Mouse (Mus musculus): Measurements from ENCODE around the gene P2ry13.

DNA sequence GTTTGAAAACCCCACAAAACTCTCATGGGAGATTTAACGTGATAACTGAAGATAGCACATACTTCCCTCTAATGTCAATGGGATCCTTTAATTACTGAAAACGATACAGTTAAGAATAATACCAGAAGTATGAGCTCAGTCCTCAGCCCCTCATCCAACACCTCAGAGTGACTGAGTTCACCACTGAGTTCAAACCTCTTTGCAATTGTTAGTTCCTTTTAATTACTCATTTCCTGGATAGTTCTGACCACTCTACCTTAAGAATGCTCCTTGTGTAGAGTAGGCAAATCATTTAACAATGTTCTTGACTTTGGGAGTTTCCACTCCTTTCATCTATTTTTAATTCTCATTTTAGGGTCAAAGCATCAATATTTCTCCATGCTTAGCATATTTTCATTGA is 8.6 kb upstream of the P2ry13 start:
- TF ChIP-seq POLR2A (IDR thresholded peaks at IDR 0.05; ENCODE audit: low read depth, low read length) (no peak), CTCF (conservative IDR thresholded peaks at IDR 0.05; ENCODE audit: insufficient read depth, insufficient read length, low read depth, low read length) (no peak)

Measured in kidney, adult 2 months (tissue).